Mouse (Mus musculus): ENCODE results near the gene Son.

Son gene

DNA sequence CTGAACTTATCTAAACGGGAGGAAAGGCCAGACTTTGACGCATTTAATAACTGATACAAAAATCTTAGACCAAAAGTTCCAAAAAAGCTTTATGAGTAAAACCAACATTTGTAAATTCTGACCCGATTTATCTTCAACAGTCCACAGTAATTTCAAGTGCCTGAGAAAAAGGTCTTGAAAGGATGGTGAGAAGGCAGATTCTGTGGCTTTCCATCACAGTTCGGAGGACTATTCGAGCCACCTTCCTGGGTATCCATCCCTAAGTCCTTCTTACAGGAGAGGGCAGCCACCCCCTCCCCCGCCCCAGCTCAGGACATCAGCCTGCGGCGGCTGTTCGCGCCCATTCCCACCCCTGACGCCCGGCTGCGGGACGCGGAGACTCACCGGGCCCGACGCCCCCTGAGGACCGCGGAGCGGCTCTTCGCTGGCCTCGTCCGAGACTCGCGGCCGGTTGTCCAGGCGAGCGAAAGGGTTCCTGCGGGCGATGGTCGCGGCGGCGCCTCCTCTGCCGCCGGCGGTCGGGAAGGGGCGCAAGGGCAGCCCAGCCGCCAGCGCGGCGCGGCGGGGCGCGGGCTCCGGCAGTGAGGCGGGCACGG lies 40.8 kb downstream of the Son start:
- no peak for DNase-seq (ENCODE audit: low spot score)

DNA sequence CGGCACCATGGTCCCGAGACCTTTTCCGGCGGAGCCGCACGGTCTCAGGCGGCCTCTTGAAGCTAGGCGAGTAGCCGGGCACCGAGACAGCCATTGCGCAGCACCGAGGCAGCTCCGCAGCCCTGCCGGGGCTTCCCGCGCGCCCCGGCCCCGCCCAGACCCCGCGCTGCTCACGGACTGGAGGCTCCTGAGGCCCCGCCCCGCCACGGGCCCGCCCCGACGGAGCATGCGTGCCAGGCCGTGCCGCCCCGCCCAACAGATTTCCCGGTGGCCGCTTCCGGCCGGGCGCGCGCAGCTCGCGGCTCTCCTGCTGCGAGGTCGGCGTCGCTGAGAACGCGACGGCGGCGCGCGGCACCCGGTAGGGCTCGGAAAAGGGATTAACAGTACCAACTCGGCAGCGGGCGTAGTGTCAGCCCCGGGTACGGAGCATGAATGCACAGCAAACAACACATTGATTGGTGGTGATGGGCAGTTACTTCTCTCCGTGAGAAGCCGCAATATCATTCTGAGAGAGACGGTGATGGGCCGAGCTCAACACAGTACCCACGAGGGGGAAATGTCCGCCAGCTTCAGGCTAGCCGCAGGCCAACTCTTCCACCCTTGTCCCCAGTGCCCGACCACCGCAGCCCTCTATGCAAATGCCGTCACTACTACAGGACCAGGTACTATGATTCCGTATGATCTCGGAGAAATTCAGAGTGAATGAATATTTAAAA lies 41.5 kb downstream of the Son start, which contains the start of gene Donson:
Gene Donson (minus strand): TSS at position 152 of the 716 bp plus-strand sequence.
- peak; percentile 92 for DNase-seq (ENCODE audit: low spot score)

DNA sequence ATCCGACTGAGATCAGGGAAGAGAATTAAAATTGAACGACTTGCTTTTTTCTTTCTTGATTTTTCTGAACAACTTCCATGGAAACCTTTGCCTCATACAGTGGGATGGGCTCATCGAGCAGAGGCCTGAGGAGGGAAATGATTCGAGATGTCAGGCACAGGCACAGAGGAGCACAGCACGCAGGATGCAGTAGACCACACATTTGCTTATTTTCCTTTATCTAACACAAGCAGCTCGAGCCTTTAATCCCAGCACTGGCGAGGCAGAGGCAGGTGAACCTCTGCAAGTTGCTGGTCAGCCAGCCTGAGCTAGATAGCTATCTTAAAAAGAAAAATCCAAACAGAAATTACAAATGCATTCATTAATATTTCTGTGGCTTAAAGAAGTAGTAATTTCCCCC lies 42.5 kb downstream of the Son start:
- DNase-seq (ENCODE audit: low spot score): no peak

DNA sequence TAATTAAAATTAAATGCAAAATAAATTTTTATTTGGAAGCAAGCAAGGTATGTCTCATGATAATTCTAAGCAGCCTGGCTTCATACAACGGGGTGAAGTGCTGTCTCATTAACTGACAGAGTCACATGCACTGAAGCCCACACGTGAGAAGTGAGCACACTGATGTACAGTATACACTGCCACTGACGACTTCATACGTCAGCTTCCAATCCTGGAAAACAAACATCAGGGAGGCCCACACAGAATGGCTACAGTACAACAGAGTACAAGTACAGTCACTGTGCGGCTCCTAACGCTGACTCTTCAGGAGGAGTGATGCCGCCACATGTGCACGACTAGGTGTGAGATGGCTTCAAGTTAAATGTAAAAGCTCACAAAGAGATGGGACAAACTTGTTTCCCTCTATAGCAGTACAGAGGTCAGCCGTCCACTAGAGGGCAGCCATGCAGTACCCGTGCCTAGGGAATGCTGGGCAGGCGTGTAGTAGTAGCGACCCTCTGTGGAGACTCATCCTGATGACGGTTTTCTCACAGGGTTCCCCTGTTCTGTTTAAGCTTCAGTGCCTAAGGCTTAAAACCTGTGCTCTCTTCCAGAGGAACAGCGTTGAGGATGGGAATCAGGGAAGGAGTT lies 47.3 kb downstream of the Son start:
- DNase-seq (ENCODE audit: low spot score): peak; percentile 62

DNA sequence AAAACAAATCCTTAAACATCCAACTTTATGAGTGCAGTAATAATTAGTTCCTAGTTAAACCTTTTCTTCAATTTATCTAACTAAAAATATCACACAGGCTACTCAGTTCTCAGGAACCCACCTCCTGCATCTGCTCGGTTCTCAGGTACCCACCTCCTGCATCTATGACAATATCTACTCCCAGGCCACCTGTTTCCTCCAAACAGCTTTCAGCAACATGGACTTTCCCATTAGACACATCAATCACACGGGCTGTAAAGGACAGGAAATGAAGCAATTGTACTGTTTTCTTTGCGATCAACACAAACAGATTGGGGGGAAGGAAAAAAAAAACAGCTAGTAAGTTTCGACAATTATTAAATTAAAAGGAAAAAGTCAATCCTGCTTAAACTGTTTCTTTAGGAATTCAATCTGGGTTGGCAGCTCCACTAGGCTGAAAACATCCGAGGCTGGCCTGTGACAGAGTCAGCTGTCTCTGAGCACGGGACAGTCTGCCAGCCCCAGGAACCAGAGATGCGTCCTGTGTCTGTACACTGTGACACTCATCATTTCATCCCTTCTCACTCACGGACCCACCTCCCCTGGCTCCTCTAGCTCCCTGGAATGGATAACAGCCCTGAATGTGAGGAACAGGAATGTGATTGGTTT lies 47.9 kb downstream of the Son start:
- no peak for DNase-seq (ENCODE audit: low spot score)

DNA sequence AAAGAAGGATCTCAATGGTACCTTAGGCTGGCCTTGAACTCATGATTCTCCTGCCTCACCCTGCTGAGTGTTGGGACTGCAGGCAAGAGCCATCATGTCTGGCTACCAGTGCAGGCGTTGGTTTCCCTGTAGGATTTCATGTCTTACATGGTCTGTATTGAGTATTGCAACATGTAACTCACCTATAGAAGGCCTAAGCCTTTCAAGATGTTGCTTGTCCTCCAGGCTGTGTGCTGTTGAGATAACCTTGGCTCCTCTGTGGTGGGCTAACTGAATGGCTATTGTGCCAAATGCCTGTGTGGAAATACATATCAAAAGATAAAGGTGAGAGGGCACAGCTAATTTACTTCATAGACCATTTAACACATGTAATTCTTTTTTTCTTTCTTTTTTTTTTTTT lies 51.7 kb downstream of the Son start:
- DNase-seq (ENCODE audit: low spot score): no peak

DNA sequence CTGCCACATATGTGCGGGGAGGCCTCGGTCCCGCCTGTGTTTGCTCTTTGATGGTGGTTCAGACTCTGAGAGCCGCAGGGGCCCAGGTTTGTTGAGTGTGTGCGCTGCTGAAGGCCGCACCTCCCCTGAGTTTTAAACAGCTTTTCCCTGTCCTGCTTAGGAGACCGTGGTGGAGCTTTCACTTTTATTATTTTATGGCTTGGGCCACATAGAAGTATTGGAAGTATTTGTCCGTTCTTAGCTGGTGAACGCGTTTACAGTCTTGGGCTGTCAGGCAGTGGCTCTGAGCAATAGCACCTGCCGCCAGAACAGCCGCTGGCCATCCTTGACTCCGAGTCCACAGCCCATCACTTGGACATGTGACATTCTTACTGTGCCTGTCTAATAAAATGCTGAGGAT lies 54.6 kb downstream of the Son start:
- DNase-seq (ENCODE audit: low spot score): no peak

DNA sequence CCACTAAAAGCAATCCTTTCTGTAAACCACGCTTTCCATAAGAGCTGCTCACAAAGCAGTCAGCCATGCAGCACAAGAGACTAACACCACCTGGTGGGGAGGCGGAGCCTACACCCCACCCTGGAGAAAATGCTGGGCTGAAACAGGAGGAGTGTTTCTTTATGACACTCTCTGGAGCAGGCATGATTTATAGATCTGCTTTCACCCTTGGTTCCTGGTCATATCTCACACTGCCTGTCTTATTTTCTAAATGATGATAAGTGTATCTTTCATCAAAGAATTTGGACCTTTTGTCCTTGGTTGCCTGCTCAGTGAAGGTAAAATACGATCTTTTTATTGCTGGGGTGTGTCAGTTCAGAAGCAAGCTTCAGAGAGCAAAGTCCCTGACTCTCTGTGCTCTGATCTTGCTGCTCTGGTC lies 55.5 kb downstream of the Son start:
- DNase-seq (ENCODE audit: low spot score): no peak

DNA sequence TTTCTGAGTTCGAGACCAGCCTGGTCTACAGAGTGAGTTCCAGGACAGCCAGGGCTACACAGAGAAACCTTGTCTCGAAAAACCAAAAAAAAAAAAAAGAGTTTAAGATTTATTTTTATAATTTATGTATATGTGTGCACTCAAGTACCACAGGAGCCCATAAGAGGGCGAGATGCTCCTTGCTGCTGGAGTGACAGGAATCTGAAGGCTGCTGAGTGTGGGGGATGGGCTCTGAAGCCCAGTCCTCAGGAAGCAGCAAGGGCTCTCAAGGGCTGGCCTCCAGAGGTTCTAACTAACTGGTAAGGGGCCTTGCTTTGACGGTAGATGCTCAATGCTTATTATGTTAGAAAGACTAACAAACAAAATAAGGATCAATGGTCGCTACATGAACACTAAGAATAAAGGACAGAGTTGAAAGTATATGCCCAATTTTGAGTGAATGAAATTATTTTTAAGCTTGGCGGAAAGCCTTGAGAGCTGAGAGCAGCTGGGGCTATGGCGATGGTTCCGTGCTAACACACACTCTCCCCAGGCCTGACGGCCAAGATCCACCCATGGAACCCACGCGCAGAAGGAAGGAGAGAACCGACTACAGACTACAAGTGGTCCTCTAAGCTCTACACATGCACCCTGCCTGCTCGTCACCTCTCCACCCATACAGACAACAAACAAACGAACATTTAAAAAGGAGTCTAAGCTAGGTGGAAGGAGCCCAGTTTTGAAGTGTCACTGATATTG lies 57.5 kb downstream of the Son start:
- DNase-seq (ENCODE audit: low spot score): no peak

DNA sequence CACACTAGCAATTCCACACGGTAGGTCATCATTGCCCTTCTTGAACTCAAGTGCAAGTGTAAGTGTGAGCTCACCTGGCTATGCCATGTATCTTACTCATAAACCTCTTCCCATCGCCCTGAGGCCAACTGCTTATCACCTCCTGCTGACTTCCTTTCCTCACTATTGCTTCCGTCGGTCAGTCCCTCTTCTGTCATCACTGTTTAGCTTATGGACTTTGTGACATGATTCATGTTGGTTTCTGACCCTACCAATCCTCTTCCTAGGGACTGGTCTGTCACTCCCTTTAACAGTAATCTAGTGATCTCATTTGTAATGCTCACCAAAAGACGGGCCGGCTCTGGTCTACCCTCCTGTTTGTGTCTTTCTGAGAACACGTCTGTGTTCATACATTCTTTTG lies 62.9 kb downstream of the Son start:
- no peak for DNase-seq (ENCODE audit: low spot score)

DNA sequence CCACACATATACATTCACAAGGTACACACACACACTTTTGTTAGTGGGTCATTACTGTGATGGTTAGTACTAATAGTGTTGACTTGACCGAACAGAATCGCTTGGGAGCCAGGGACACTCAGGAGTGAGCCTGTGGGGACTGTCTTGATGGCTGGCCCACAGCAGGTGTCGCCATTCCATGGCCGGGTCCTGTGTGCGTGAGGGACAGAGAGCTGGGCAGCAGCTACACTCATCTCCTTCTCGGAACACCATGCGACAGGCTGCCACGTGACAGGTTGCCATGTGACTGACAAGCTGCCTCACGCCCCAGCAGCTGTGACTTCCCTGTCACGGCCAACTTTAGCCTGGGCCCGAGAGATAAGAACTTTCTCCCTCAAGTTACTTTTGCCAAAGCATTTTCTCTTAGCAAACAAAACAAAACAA lies 69.6 kb downstream of the Son start:
- no peak for DNase-seq (ENCODE audit: low spot score)

DNA sequence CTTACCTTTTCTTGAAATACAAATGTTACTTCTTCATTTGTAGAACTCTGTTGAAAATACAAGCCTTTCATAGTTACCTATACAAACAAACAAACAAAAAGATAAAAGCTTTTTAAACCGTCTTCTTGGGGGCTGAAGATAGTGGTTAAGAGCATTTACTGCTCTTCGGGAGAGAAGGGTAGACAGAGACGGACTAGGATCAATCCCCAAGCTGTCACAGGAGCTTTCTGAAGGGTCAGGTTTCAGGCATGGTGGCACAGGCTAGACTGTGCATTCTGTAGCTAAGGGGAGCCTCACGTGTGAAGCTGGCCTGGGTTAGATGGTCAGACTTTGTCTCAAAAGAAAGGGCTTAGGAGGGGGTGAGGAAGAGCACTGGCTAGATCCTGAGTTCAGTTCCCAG lies 70.1 kb downstream of the Son start:
- no peak for DNase-seq (ENCODE audit: low spot score)

DNA sequence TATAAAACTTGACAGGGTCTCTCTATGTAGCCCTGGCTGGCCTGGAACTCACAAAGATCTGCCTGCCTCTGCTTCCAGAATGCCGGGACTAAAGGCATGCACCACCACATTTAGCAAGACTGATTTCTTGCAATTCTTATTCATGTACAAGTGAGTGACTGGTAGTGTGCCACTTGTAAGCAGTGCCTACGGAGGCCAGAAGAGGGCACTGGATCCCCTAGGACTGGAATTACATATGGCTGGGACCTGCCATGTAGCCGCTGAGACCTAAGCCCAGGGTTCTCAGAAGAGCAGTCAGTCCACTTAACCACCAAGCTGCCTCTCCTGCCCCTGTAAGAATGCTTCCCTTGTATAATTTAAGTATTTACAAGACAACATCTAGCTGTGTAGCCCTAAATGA lies 76.9 kb downstream of the Son start:
- no peak for DNase-seq (ENCODE audit: low spot score)

DNA sequence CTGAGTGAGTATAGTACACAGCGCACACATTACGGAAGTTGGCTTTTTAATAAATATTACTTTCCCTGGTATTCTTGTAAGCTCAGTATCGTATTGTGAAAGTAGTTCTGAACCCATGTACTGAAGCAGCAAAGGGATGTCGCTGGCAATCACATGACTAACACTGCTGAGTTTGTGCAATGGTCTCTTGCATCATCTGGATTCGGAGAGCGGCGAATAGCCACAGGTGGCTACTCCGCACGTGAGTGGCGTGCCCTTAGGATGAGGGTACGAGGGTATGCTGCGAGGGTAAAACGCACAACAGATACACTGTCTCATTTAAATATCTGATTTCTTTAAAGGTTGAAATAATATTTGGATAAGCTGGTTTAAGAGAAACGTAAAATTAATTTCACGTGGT lies 80.1 kb downstream of the Son start:
- no peak for DNase-seq (ENCODE audit: low spot score)

DNA sequence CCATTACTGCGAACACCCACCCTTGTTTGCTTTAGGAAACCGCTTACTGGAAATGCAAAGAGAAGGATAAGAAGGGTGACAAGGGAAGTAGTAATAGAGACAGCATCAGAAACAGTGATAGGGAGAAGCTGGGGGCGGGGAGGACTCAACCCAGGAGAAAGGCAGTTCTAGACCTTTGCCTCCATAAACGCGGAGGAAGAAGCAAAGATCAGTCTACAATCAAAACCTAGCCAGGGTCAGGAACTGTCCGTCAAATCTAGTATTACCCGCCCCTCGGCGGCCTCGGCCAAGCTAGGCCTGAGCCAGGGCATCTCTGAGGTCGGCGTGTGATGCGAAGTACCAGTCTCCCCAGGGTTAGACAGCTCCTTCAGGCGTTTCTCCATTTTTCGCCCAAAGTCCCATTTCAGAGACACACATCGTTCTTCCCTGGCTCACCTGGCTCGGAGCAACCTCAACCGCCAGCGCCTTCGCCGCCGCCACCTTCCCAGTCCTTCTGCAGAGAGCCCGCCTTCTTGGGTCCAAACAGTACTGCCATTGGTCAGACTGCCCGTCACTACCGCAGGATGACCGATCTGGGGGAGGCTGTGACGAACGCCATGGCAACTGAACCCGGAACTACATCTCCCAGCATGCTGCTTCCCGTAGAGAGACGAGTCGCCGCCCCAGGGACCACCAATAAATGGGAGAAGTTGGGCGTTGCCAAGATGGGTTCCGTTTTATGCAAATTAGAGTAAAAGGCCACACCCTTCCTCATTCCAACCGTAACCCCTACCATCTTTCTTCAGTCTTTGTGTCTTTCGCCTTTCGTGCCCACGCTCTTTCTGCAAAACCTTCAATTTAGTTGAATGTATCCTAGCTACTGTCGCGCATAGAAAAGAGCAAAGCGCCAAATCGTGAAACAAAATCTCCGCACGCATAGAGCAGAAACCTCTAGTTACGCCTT lies 81.1 kb downstream of the Son start, which contains the start of gene Cryzl1:
Gene Cryzl1 (minus strand): TSS at position 853 of the 943 bp plus-strand sequence.
- DNase-seq (ENCODE audit: low spot score): peak; percentile 92
